Mouse (Mus musculus): ENCODE measurements around the gene Gp1bb. TPM values are rescaled to one million over a fixed set of nuclear protein-coding genes. Genes with fewer than 3 reads are reported as not detected.
A peak's percentile ranks its signal among the peaks of the same experiment; 100 is the strongest.

Gene Gp1bb
- polyA plus RNA-seq, 1 experiment from 2014 or later, result 9.7 TPM

DNA sequence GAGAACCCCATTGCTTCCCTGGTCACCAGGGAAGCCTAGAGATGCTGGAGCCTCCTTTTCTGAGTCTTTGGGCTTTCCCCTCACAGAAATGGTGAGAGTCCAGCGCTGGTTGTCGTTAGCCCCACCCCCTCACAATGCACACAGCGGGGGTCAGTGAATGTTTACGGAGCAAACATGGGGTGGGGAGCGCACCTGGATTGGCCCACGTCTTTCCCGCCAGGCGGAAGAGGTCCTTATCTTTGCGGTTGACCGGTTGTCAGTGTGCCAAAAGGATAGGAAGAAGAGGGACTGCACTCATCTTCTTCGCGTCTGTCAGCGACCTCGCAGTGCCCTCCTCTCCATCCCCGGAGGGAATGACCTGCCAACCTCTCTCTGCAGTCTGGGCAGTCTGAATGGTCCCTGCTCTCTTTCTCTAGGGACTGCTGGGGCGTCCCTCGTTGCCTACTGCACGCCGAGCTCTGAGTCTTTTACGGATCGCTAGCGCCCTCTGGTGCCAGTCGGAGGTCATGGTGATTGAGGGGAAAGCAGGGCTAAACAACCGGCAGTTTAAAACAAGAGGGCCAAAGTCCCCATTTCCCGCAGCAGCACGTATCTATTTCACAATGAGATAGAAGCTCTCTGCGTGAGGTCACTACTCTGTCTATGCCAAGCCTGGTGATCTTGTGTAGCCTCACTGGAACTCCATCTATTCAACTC lies 4.7 kb downstream of the Gp1bb start:
- Histone ChIP-seq H3K27ac (ENCODE audit: low read depth, low read length) (no peak overlapping the region), H3K4me3 (ENCODE audit: low read length) (peak overlapping the region; percentile 36), H3K4me1 (ENCODE audit: control insufficient read depth, insufficient read depth, low read depth, low read length) (peaks cover 20% of the 10 kb centered on the region), H3K4me2 (ENCODE audit: low read length) (peak overlapping the region; percentile 68), H3K9me3 (ENCODE audit: control insufficient read depth, low read length) (no peaks in the 10 kb centered on the region), H3K36me3 (ENCODE audit: control insufficient read depth, insufficient read depth, low read length) (peaks cover 11% of the 10 kb centered on the region), H3K27me3 (replicated peaks; ENCODE audit: control insufficient read depth, insufficient read depth, low read length) (peaks cover 34% of the 10 kb centered on the region), H3K9ac (ENCODE audit: low read depth, low read length) (peak overlapping the region; percentile 60)
- 2% methylated on average over 27 of the region's 27 CpGs for WGBS
- ATAC-seq, result peak; percentile 61

DNA sequence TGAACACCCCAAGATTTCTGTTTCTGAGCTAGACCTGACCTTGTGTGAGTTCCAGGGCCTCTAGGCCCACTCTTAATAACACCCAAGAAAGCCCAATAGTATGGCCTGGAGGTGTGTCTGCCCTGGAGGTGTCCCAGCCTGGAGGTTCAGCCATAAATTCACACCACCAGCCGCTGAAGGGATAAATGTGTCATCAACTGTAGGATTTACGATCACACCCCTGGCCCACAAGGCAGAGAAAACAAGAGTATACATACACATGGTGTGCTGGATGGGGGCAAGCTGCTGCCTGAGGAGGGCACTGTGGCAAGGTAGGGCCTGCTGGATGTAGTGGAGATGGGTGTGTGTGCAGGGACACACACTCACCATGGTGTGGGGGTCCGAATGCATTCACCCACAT lies 8.9 kb downstream of the Gp1bb start:
- peaks cover 8% of the 10 kb centered on the region; the same call in 1 of the 2 replicates for H3K4me1 ChIP-seq (ENCODE audit: control insufficient read depth, insufficient read depth, low read depth, low read length)
- H3K4me3 ChIP-seq (ENCODE audit: low read length), result no peak overlapping the region

DNA sequence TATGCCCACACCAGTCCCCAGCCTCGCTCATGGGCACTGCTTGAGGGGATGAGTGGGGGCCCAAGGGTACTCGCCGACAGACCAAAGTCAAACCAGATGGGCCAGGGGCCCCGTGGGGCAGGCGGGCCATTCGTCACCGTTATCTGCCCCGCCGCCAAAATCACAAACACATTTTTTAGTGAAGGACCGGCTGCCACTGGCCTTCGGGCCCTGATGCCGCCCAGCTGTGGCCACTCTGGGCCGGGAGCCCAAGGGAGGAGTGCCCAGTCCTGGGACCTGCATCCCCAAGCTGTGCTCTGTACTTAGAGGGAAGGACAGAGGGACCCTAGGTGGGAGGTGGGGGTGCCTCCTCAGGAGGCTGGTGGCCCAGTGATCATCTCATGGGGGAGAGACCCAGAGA lies 10.5 kb downstream of the Gp1bb start:
- no peaks in the 10 kb centered on the region for H3K4me1 ChIP-seq (ENCODE audit: control insufficient read depth, insufficient read depth, low read depth, low read length)
- H3K4me3 ChIP-seq (ENCODE audit: low read length), result no peak overlapping the region
- H3K36me3 ChIP-seq (ENCODE audit: control insufficient read depth, insufficient read depth, low read length), result no peaks in the 10 kb centered on the region
- no peaks in the 10 kb centered on the region for H3K9me3 ChIP-seq (ENCODE audit: control insufficient read depth, low read length)
- no peak overlapping the region for H3K27ac ChIP-seq (ENCODE audit: low read depth, low read length)
- WGBS, result 54% methylated on average over 13 of the region's 13 CpGs
- H3K9ac ChIP-seq (ENCODE audit: low read depth, low read length), result no peak overlapping the region
- no peaks in the 10 kb centered on the region; the same call in 1 of the 2 replicates for H3K27me3 ChIP-seq (replicated peaks; ENCODE audit: control insufficient read depth, insufficient read depth, low read length)
- H3K4me2 ChIP-seq (ENCODE audit: low read length), result no peak overlapping the region
- peak; percentile 37; the same call in 1 of the 2 replicates for ATAC-seq

More for the DNA sequence above, 8.9 kb downstream of the Gp1bb start:
- no peak for ATAC-seq
- peaks cover under 1% of the 10 kb centered on the region for H3K27me3 ChIP-seq (replicated peaks; ENCODE audit: control insufficient read depth, insufficient read depth, low read length)
- no peak overlapping the region for H3K27ac ChIP-seq (ENCODE audit: low read depth, low read length)
- no peaks in the 10 kb centered on the region for H3K36me3 ChIP-seq (ENCODE audit: control insufficient read depth, insufficient read depth, low read length)
- no peaks in the 10 kb centered on the region for H3K9me3 ChIP-seq (ENCODE audit: control insufficient read depth, low read length)
- no peak overlapping the region for H3K4me2 ChIP-seq (ENCODE audit: low read length)
- WGBS, result 84% methylated on average over 3 of the region's 3 CpGs
- no peak overlapping the region for H3K9ac ChIP-seq (ENCODE audit: low read depth, low read length)

DNA sequence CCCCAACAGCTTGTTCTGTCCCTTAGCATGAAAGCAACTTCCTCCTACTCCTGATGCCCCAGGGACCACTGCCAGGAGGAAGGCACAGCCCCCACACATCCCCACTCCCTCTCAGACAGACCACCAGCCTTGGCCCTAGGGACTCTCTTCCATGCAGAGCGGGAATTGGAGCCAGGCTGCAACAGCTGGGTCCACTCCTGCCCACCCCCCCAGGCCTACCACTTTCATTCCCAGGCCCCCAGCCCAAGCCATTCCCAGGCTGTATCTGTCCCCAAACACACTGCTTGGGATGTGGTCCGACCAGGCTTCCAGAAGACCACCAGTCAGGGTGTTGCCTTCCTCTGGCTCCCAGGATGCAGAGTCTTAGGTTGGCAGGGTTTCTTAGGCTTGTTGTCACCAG lies 13.1 kb downstream of the Gp1bb start:
- no peak overlapping the region for H3K4me3 ChIP-seq (ENCODE audit: low read length)
- H3K4me1 ChIP-seq (ENCODE audit: control insufficient read depth, insufficient read depth, low read depth, low read length), result no peaks in the 10 kb centered on the region
- no peaks in the 10 kb centered on the region for H3K36me3 ChIP-seq (ENCODE audit: control insufficient read depth, insufficient read depth, low read length)
- H3K27me3 ChIP-seq (replicated peaks; ENCODE audit: control insufficient read depth, insufficient read depth, low read length), result no peaks in the 10 kb centered on the region
- H3K27ac ChIP-seq (ENCODE audit: low read depth, low read length), result no peak overlapping the region
- H3K9ac ChIP-seq (ENCODE audit: low read depth, low read length), result no peak overlapping the region
- ATAC-seq, result no peak
- H3K4me2 ChIP-seq (ENCODE audit: low read length), result no peak overlapping the region
- no peaks in the 10 kb centered on the region for H3K9me3 ChIP-seq (ENCODE audit: control insufficient read depth, low read length)
- WGBS, result 65% methylated on average over 2 of the region's 2 CpGs

DNA sequence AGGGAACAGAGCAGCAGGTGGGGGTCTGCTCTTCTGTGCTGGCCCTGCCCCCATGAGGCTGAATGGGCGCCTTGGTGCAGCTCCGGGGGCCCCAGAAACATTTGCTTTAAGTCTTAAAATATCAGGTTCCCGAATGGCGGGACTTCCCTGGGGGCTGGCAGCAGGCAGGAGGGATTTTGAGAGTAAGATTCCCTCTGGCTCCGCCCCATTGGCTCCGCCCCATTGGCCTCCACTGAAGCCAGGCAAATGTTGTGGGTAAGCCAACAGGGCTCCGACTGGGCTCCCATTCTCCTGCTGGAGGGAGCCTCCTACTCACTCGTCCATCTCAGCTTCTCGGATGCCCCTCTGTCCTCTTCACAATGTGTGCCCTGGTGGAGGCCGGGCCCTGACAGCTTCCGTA lies 14.0 kb downstream of the Gp1bb start:
- no peaks in the 10 kb centered on the region for H3K36me3 ChIP-seq (ENCODE audit: control insufficient read depth, insufficient read depth, low read length)
- ATAC-seq, result no peak
- H3K4me3 ChIP-seq (ENCODE audit: low read length), result no peak overlapping the region
- no peaks in the 10 kb centered on the region for H3K27me3 ChIP-seq (replicated peaks; ENCODE audit: control insufficient read depth, insufficient read depth, low read length)
- H3K9ac ChIP-seq (ENCODE audit: low read depth, low read length), result no peak overlapping the region
- H3K9me3 ChIP-seq (ENCODE audit: control insufficient read depth, low read length), result no peaks in the 10 kb centered on the region
- H3K27ac ChIP-seq (ENCODE audit: low read depth, low read length), result no peak overlapping the region
- no peak overlapping the region for H3K4me2 ChIP-seq (ENCODE audit: low read length)
- 6% methylated on average over 11 of the region's 11 CpGs for WGBS
- H3K4me1 ChIP-seq (ENCODE audit: control insufficient read depth, insufficient read depth, low read depth, low read length), result no peaks in the 10 kb centered on the region

DNA sequence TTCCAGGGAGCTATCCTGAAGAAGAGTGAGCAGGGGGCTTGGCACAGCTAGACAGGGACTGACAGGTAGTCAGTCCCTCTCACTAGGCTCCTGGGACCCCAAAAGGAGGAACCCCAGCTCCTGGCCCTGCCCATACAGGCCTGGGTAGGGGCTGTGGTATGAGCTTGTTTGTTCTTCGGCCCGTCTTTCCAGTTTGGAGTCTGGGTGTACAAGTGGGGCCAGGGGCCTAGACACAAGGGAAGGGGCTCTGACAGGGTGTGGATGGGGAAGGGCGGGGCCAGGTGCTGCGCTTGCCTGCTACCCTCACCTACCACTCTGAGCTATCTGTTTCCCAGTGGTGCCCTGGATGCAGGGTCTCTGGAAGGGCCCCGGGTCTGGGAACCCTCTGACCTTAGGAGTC lies 16.5 kb downstream of the Gp1bb start:
- no peaks in the 10 kb centered on the region for H3K4me1 ChIP-seq (ENCODE audit: control insufficient read depth, insufficient read depth, low read depth, low read length)
- no peak overlapping the region for H3K9ac ChIP-seq (ENCODE audit: low read depth, low read length)
- H3K9me3 ChIP-seq (ENCODE audit: control insufficient read depth, low read length), result no peaks in the 10 kb centered on the region
- H3K27me3 ChIP-seq (replicated peaks; ENCODE audit: control insufficient read depth, insufficient read depth, low read length), result no peaks in the 10 kb centered on the region
- no peak overlapping the region for H3K27ac ChIP-seq (ENCODE audit: low read depth, low read length)
- H3K4me3 ChIP-seq (ENCODE audit: low read length), result no peak overlapping the region
- ATAC-seq, result no peak
- no peaks in the 10 kb centered on the region for H3K36me3 ChIP-seq (ENCODE audit: control insufficient read depth, insufficient read depth, low read length)
- 82% methylated on average over 5 of the region's 5 CpGs for WGBS
- no peak overlapping the region for H3K4me2 ChIP-seq (ENCODE audit: low read length)

DNA sequence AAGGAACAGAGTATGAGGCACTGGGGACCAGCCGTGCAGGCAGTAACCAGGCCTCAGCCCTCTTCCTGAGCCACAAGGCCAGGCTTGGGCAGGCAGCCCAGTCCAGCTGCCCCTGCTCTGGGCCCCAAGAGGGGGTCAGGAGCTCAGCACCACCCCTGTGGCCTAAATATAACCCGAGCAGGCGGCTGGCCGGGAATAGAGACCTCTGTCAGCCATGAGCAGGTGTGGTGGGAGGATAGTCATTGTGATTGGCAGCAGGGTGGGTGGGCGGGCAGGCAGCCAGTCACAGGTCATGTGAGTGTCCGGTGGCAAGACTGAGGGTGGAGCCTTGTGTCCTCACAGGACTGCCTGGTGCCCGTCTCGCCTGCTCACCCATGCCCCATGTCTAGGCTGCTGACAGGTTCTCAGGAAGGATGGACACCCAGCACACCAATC lies 17.9 kb downstream of the Gp1bb start:
- Histone ChIP-seq H3K36me3 (ENCODE audit: control insufficient read depth, insufficient read depth, low read length) (no peaks in the 10 kb centered on the region), H3K9ac (ENCODE audit: low read depth, low read length) (no peak overlapping the region), H3K27me3 (replicated peaks; ENCODE audit: control insufficient read depth, insufficient read depth, low read length) (no peaks in the 10 kb centered on the region), H3K27ac (ENCODE audit: low read depth, low read length) (no peak overlapping the region), H3K4me2 (ENCODE audit: low read length) (no peak overlapping the region), H3K9me3 (ENCODE audit: control insufficient read depth, low read length) (no peaks in the 10 kb centered on the region), H3K4me1 (ENCODE audit: control insufficient read depth, insufficient read depth, low read depth, low read length) (no peaks in the 10 kb centered on the region), H3K4me3 (ENCODE audit: low read length) (no peak overlapping the region)
- 58% methylated on average over 8 of the region's 8 CpGs for WGBS
- ATAC-seq, result no peak

DNA sequence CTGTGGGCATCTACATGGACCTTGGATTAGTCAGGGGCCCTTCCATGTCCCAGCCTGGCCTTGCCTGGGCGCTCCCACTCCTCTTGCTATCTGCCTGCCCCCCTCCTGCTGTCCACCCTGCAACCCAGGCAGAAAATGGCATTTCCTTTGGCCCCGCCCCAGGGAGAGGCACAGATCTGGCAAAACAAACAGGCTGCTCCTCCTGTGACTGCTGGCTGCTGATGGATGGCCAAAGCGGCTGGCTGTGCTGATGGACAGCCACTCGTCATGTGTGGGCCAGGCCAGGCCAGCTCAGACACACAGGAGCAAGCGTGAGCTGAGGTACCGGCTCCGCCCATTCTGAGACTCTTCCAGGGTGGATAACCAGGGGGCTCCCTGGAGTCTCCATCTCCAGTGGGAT lies 20.8 kb downstream of the Gp1bb start:
- Histone ChIP-seq H3K4me1 (ENCODE audit: control insufficient read depth, insufficient read depth, low read depth, low read length) (no peaks in the 10 kb centered on the region), H3K36me3 (ENCODE audit: control insufficient read depth, insufficient read depth, low read length) (no peaks in the 10 kb centered on the region), H3K27me3 (replicated peaks; ENCODE audit: control insufficient read depth, insufficient read depth, low read length) (peaks cover 4% of the 10 kb centered on the region; the same call in 1 of the 2 replicates), H3K27ac (ENCODE audit: low read depth, low read length) (no peak overlapping the region), H3K4me3 (ENCODE audit: low read length) (no peak overlapping the region), H3K9ac (ENCODE audit: low read depth, low read length) (no peak overlapping the region), H3K9me3 (ENCODE audit: control insufficient read depth, low read length) (no peaks in the 10 kb centered on the region), H3K4me2 (ENCODE audit: low read length) (no peak overlapping the region)
- no peak for ATAC-seq
- WGBS, result 57% methylated on average over 7 of the region's 7 CpGs

DNA sequence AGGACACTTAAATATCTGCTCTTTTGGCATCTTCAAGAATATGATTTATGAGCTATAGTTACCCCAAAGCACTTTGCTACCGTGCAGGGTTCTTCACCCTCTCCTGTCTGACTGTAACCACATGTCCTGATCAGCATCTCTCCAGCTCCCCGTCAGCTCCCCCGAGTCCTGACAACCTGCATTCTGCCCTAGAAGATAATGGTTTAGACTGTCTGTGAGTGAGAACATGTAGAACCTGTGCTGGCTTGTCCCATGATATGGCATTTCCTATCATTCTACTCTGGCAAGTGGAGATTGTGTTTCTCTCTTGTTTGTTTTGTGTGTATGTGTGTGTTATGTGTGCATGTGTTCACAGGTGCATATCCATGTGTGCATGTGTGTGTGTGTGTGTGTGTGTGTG lies 24.2 kb downstream of the Gp1bb start:
- WGBS, result 83% methylated on average over 3 of the region's 3 CpGs

More for the DNA sequence above, 24.2 kb downstream of the Gp1bb start:
- no peak overlapping the region for H3K4me3 ChIP-seq (ENCODE audit: low read length)
- ATAC-seq, result no peak
- no peak overlapping the region for H3K9ac ChIP-seq (ENCODE audit: low read depth, low read length)
- H3K4me2 ChIP-seq (ENCODE audit: low read length), result no peak overlapping the region
- H3K27me3 ChIP-seq (replicated peaks; ENCODE audit: control insufficient read depth, insufficient read depth, low read length), result peaks cover 11% of the 10 kb centered on the region
- no peaks in the 10 kb centered on the region for H3K4me1 ChIP-seq (ENCODE audit: control insufficient read depth, insufficient read depth, low read depth, low read length)
- no peaks in the 10 kb centered on the region for H3K9me3 ChIP-seq (ENCODE audit: control insufficient read depth, low read length)
- H3K36me3 ChIP-seq (ENCODE audit: control insufficient read depth, insufficient read depth, low read length), result no peaks in the 10 kb centered on the region
- no peak overlapping the region for H3K27ac ChIP-seq (ENCODE audit: low read depth, low read length)

Data from hindbrain, embryonic 16.5 days (tissue).